Mouse (Mus musculus) heart, postnatal 0 days (tissue): ENCODE results near the gene Lin28b. TPM values are rescaled to one million over a fixed set of nuclear protein-coding genes. Genes with fewer than 3 reads are reported as not detected.
A peak's percentile ranks its signal among the peaks of the same experiment; 100 is the strongest.

ENCODE experiments used
- ATAC-seq: fragments of 200-750 bp; cut with Nextera tagmentation; 2 replicates; pipeline ENCODE4 v1.8.0; 2017; ENCODE audit warnings: low read depth, moderate number of reproducible peaks, moderate library complexity; ENCODE audit not compliant: insufficient read depth
- DNase-seq: peaks from one replicate; pipeline ENCODE4 v3.0.0-alpha.2; 2016; ENCODE audit warnings: low spot score
- H3K27ac ChIP-seq: fragments of 300-500 bp; sonication (generic); 2 replicates; pipeline ENCODE4 v1.5.1; 2014; ENCODE audit warnings: low read depth, mild to moderate bottlenecking
- H3K27me3 ChIP-seq: fragments of 300-500 bp; sonication (generic); 2 replicates; pipeline ENCODE4 v1.6.1; 2014; ENCODE audit warnings: low read length, mixed read lengths; ENCODE audit not compliant: control insufficient read depth, insufficient read depth
- H3K36me3 ChIP-seq: fragments of 300-500 bp; sonication (generic); replicated peaks from 2 replicates; pipeline ENCODE4 v1.6.1; 2014; ENCODE audit warnings: low read length, mixed read lengths; ENCODE audit not compliant: control insufficient read depth, insufficient read depth
- H3K4me1 ChIP-seq: fragments of 300-500 bp; sonication (generic); 2 replicates; pipeline ENCODE4 v1.6.1; 2014; ENCODE audit warnings: antibody characterized with exemption; ENCODE audit not compliant: control insufficient read depth, insufficient read depth
- H3K4me2 ChIP-seq: fragments of 300-500 bp; sonication (generic); 2 replicates; pipeline ENCODE4 v1.6.1; 2014; ENCODE audit warnings: low read depth, mild to moderate bottlenecking, low read length, moderate library complexity
- H3K4me3 ChIP-seq: fragments of 300-500 bp; sonication (generic); 2 replicates; pipeline ENCODE4 v1.5.1; 2014; ENCODE audit warnings: low read depth, low read length
- H3K9ac ChIP-seq: fragments of 300-500 bp; sonication (generic); replicated peaks from 2 replicates; pipeline ENCODE4 v1.6.1; 2014; ENCODE audit warnings: low read depth, low read length, mixed read lengths
- H3K9me3 ChIP-seq: fragments of 300-500 bp; sonication (generic); replicated peaks from 2 replicates; pipeline ENCODE4 v1.6.1; 2016; ENCODE audit warnings: low read length; ENCODE audit not compliant: control insufficient read depth
- CTCF ChIP-seq: IDR thresholded peaks from 2 replicates; pipeline ENCODE4 v1.5.1; 2016; ENCODE audit warnings: antibody characterized with exemption, control low read depth, low read depth
- EP300 ChIP-seq: IDR thresholded peaks from 2 replicates; pipeline ENCODE4 v1.6.1; 2016; ENCODE audit warnings: antibody characterized with exemption, low read depth
- WGBS: fragments of 180-500 bp; shearing (Covaris S2); extraction: QIAGEN DNeasy Blood & Tissue Kit; methylation state at CpG from one replicate; pipeline ENCODE4 v1.1.7; 2014; 5-methylcytosine and 5-hydroxymethylcytosine counted together
- polyA plus RNA-seq: library from polyadenylated mRNA; unstranded; fragments of >200 nt; fragmentation: Nextera tagmentation; extraction: Ambion mirVana; gene quantifications from 2 replicates; pipeline ENCODE4 v1.2.1, GENCODE M21; 2015
- total RNA-seq: library from RNA; depleted of rRNA; stranded (reverse); fragments of >200 nt; gene quantifications from 2 replicates; pipeline ENCODE4 v1.2.3, GENCODE M21; 2014; ENCODE audit warnings: low replicate concordance

Lin28b gene
- total and polyA plus RNA-seq, 2 experiments from 2014 or later: 0.23 to 1.3 TPM

- H3K36me3 ChIP-seq: no peaks in the 10 kb centered on the region
- no peak overlapping the region for H3K4me2 ChIP-seq
- no peak for ATAC-seq
- H3K4me1 ChIP-seq: no peaks in the 10 kb centered on the region
- H3K4me3 ChIP-seq: no peak overlapping the region
- no peak for TF ChIP-seq CTCF
- TF ChIP-seq EP300: no peak
- H3K27me3 ChIP-seq: no peaks in the 10 kb centered on the region
- WGBS: 52% methylated on average over 2 of the region's 2 CpGs
- no peaks in the 10 kb centered on the region for H3K9me3 ChIP-seq
- no peak overlapping the region for H3K27ac ChIP-seq
- no peak for DNase-seq
- H3K9ac ChIP-seq: no peak overlapping the region
Measured at GRCm38 (mm10) chr10:45458074-45458473, 28.1 kb downstream of the Lin28b start.

GRCm38 (mm10) chr10:45446625-45447024 lies 39.6 kb downstream of the Lin28b start:
- no peak overlapping the region; the same call in 1 of the 2 replicates for H3K9ac ChIP-seq
- H3K4me2 ChIP-seq: peak overlapping the region; percentile 43
- no peaks in the 10 kb centered on the region for H3K36me3 ChIP-seq

GRCm38 (mm10) chr10:45446215-45446614 lies 40.0 kb downstream of the Lin28b start:
- Histone ChIP-seq H3K4me1 (no peaks in the 10 kb centered on the region; the same call in 1 of the 2 replicates), H3K4me3 (peak overlapping the region; percentile 34), H3K27ac (no peak overlapping the region), H3K9me3 (no peaks in the 10 kb centered on the region), H3K36me3 (no peaks in the 10 kb centered on the region), H3K9ac (no peak overlapping the region; the same call in 1 of the 2 replicates), H3K4me2 (peak overlapping the region; percentile 43), H3K27me3 (no peaks in the 10 kb centered on the region)
- 13% methylated on average over 8 of the region's 8 CpGs for WGBS
- no peak for DNase-seq
- no peak for TF ChIP-seq EP300
- no peak for TF ChIP-seq CTCF
- no peak for ATAC-seq

More at GRCm38 (mm10) chr10:45446625-45447024, 39.6 kb downstream of the Lin28b start:
- TF ChIP-seq CTCF: no peak
- no peak for TF ChIP-seq EP300
- Histone ChIP-seq H3K4me3 (peak overlapping the region; percentile 34), H3K4me1 (no peaks in the 10 kb centered on the region; the same call in 1 of the 2 replicates), H3K27me3 (no peaks in the 10 kb centered on the region), H3K27ac (no peak overlapping the region), H3K9me3 (no peaks in the 10 kb centered on the region)
- no peak for DNase-seq
- no peak for ATAC-seq

GRCm38 (mm10) chr10:45422372-45422771 lies 63.8 kb downstream of the Lin28b start:
- no peak overlapping the region for H3K4me3 ChIP-seq
- H3K27ac ChIP-seq: no peak overlapping the region
- no peak for DNase-seq
- WGBS: 68% methylated on average over 1 of the region's 1 CpGs
- no peak for ATAC-seq
- H3K4me1 ChIP-seq: no peaks in the 10 kb centered on the region
- no peaks in the 10 kb centered on the region for H3K27me3 ChIP-seq
- H3K36me3 ChIP-seq: no peaks in the 10 kb centered on the region
- no peak overlapping the region for H3K9ac ChIP-seq
- H3K9me3 ChIP-seq: no peaks in the 10 kb centered on the region
- TF ChIP-seq CTCF (no peak), EP300 (no peak)
- H3K4me2 ChIP-seq: no peak overlapping the region

GRCm38 (mm10) chr10:45412144-45412543 lies 74.1 kb downstream of the Lin28b start:
- DNase-seq: no peak
- TF ChIP-seq CTCF (no peak), EP300 (no peak)
- no peak overlapping the region for H3K4me3 ChIP-seq
- no peak overlapping the region for H3K4me2 ChIP-seq
- H3K27ac ChIP-seq: no peak overlapping the region
- WGBS: 78% methylated on average over 5 of the region's 5 CpGs
- H3K27me3 ChIP-seq: no peaks in the 10 kb centered on the region
- H3K4me1 ChIP-seq: no peaks in the 10 kb centered on the region
- ATAC-seq: no peak
- H3K36me3 ChIP-seq: no peaks in the 10 kb centered on the region
- H3K9ac ChIP-seq: no peak overlapping the region
- H3K9me3 ChIP-seq: no peaks in the 10 kb centered on the region

- DNase-seq (no peak), ATAC-seq (no peak)
- TF ChIP-seq EP300 (no peak), CTCF (no peak)
- H3K27me3 ChIP-seq: no peaks in the 10 kb centered on the region
- no peak overlapping the region for H3K4me3 ChIP-seq
- H3K9ac ChIP-seq: no peak overlapping the region
- WGBS: 72% methylated on average over 2 of the region's 2 CpGs
- H3K4me1 ChIP-seq: no peaks in the 10 kb centered on the region
- no peaks in the 10 kb centered on the region for H3K36me3 ChIP-seq
- H3K4me2 ChIP-seq: no peak overlapping the region
- H3K9me3 ChIP-seq: no peaks in the 10 kb centered on the region
- no peak overlapping the region for H3K27ac ChIP-seq
Measured at GRCm38 (mm10) chr10:45411741-45412140, 74.5 kb downstream of the Lin28b start.
